Mouse (Mus musculus) layer of hippocampus, postnatal 14 days (tissue): ENCODE results near the gene Aen. TPM values are rescaled to one million over a fixed set of nuclear protein-coding genes. Genes with fewer than 3 reads are reported as not detected.

ENCODE experiments used
- DNase-seq, 2 experiments: peaks; one replicate each; pipeline ENCODE4 v3.0.0; 2021 to 2022; ENCODE audit warnings: low spot score in 2 of 2, mixed read lengths in 1 of 2
- microRNA-seq, 2 experiments: library from miRNA; unstranded; fragments of <30 nt; microRNA quantifications; one replicate each; pipeline ENCODE4 v1.2.0; 2021
- total RNA-seq, 2 experiments: library from RNA; stranded (reverse); gene quantifications; 2 replicates each; pipeline ENCODE4 v1.2.3; 2021

Gene Aen
- total RNA-seq, 2 experiments from 2014 or later = 27.3 to 27.4 TPM

GRCm38 (mm10) chr7:78926156-78926555 lies 30.5 kb downstream of the Aen start:
- DNase-seq = peak; percentile 34 to 73

GRCm38 (mm10) chr7:78927266-78927665 lies 31.6 kb downstream of the Aen start:
- no peak for DNase-seq

DNA sequence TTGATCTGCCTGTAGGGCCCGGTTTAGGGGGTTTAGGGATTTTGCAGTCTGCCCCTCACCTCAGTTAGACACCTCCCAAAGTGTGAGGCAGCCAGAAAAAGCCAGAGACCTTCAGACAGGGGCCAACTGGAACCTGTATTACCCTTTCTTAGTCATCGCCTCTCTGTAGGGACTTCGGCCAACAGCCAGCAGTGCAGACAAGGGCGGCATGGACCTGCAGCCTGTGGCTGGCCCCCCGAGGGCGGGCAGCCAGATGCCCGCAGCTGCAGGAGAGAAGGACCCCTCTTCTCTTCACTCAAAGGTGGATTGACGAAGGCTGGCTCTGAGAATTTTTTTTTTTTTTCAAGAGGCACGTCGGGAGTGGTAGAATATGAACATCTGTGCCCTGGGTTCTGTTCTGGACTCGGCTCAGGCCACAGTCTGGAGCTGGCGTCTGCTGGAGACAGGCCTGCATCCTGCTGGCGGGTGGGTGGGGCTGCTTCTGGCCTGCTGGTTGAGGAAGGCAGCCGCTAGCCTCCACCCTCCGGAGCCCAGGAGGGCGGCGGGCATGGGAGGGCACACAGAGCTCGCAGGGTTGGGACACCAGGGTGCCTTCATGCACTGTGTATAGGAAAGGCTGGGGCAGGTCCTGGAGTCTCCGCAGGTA lies 43.4 kb downstream of the Aen start:
- DNase-seq = no peak

- DNase-seq = no peak
Observed at GRCm38 (mm10) chr7:78940971-78941370, 45.3 kb downstream of the Aen start.

DNA sequence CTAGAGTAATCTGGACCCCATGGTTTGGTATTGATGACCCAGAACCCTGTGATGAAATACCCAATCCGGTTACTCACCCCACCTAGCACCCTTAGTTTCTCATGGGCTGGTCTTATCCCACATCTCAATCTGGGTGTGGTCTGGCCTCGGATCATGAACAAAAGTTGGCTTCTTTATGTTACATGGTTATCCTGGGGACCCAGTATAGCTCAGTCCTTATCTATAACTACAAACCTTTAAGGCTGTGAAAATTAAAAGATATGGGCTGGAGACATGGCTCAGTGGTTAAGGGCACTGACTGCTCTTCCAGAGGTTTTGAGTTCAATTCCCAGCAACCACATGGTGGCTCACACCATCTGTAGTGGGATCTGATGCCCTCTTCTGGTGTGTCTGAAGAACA lies 46.9 kb downstream of the Aen start:
- DNase-seq = no peak

DNA sequence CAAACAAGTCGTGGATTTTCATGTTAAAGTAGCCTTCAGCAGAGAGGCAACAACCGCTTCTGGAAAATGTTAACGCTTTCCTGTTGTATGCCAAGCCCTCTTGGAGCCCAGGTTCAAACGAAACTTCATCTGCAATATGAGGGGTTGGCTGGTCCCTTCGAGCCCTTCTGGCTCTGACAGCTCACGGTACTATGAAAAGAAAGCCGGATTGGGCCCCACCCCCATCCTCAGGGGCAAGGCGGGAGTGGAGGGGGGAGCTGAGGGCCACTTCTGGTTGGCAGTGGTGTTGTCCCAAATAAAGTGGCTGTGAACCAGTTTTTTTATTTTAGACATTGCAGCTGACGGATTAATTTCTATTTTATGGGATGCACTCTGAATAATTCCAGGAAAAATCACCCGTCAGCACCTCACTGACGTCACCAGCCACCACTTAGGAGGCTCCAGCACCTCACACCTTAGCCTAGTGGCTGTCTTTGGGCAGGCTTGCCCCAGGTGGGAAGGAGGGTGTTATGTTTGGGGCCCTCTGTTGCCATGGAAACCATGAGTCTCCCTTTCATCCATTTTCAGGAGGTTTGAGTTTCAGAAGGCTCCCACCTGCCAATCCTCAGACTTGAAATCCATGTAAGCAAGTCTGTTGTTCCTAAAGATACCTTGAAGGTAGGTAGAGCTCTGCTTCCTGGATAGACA lies 58.4 kb downstream of the Aen start:
- no peak for DNase-seq

DNA sequence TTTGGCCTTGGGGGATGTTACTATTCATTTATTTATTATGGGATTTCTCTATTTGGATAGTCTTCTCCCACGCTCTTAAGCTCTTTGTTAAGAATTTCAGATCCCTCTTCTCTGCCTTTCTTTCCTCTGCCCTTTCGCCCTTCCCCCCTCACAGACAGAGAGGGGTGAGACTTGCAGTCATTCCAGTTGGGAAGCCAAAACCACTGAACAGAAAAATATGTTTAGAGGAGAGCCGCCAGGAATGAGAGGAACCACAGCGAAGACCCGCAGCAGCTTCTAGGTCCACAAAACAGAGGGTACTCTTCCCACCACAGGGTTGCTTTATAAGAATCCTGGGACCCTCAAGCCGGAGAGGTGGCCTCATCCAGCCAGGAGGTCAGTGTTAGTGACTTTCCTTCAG lies 59.0 kb downstream of the Aen start:
- no peak for DNase-seq

DNA sequence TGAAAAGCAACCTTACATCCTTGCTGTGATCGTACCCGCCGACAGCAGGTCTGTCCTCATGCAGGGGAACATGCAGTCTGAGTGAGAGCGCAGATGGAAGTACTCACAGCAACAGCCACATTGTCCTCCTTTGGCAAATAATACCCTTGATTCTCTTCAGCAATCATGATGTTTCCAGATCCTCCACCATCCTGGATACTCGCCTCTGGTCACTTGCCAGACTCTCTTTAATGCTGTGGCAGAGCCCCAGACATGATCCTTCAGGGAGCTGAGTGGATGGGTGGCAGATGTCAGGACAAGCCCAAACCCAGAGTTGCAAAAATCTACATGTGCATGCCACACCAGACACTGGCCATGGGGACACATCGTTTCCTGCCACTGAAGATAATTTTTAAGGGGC lies 59.4 kb downstream of the Aen start:
- peak; percentile 41 to 55 for DNase-seq

DNA sequence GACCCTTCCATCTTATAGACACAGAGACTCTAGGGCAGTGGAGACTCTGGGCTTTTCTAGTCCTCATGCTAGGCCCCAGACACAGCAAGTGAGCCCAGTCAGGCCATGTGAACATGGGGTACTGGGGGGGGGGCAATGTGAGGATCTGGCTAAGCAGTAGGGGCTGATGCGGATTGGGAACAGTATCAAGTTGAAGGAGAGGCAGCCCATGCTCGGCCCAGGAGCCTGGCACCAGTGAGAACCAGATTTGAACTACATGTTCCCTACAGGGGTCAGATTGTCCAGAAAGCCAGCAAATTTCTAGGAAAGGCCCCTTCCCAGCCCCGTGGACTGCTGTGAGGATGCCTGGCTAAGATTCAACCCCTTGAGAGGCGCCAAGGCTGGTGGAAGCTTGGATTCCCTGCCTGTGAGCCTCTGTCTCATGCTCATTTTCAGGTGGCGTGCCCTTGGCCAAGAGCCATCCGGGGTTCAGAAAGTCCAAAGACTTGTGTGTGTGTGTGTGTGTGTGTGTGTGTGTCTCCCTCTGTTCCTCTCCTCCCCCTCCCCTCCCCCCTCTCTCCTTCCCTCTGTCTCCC lies 62.9 kb downstream of the Aen start:
- no peak for DNase-seq

Small RNAs within 50 kb of the gene (microRNA-seq; reads per million reads assigned to microRNA genes)
- gene Mir7-2 = 253 to 291 reads per million in 2 experiments

Other genes starting within 250 kb of the Aen start
- 100 to 1,000 TPM; 198 to 199 TPM for gene Ntrk3, start 157.8 kb upstream of the Aen start, total RNA-seq
- gene Mrps11, start 112.7 kb upstream of the Aen start, total RNA-seq = 10 to 100 TPM; 33.0 to 43.2 TPM
- gene Mrpl46, start 112.3 kb upstream of the Aen start, total RNA-seq = 10 to 100 TPM; 27.0 to 28.2 TPM
- gene Det1, start 48.6 kb upstream of the Aen start, total RNA-seq = 1 to 10 TPM; 6.3 to 6.4 TPM
- 1 to 10 TPM in 1 of 2 experiments, under 1 TPM in 1; 0.60 to 1.1 TPM for gene Isg20, start 17.6 kb downstream of the Aen start, total RNA-seq
- gene Acan, start 157.6 kb downstream of the Aen start, total RNA-seq = 1 to 10 TPM; 5.3 to 5.4 TPM
- gene Hapln3, start 235.2 kb downstream of the Aen start, total RNA-seq = 1 to 10 TPM; 4.1 to 4.5 TPM